Mouse (Mus musculus): ENCODE results near the gene Rpl9-ps1.

- TF ChIP-seq HCFC1 (IDR thresholded peaks at IDR 0.05; ENCODE audit: borderline replicate concordance, insufficient read depth, low read length) (no peak), CHD2 (IDR thresholded peaks at IDR 0.05; ENCODE audit: low read depth, low read length) (no peak)
Measured at GRCm38 (mm10) chr11:83618238-83618637, 27.2 kb downstream of the Rpl9-ps1 start.
